Mouse (Mus musculus): ENCODE data around the gene Grin3a.
A peak's percentile ranks its signal among the peaks of the same experiment; 100 is the strongest.
"Not testable (repeated sequence)": the region's sequence is repeated elsewhere in the genome, so short reads cannot be mapped to it uniquely, and the experiment has no call there.

Gene Grin3a

DNA sequence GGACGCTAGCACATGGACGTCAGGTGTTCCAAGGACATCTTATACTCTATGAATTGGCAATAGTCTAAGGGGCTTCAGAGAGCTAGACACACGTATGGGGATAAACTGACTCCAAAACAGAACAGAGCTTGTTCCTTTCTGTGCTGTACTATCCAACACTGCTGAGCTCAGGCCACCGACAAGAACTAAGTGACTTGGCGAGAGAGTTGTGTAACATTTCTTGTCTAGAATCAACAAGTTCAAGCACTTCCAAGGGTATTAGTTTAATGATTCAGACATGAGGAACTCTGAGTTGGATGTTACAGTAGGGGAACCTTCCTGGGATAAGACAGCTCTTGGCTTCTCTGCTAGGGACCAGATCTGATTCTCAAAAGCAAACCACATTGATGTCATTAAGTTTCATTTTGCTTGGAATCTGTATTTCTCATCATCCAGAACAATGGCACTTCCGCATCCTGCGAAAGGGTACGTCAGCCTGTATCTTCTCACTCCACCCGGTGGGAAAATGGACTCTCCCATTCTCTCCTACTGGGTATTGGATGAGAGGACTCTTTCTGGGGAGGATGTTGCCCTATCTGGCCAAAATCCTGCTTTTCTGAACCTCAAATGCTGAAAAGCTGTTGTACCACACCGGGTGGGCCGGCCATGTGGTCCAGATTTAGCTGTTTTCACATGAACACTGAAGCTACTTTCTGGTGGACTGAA is 165.2 kb downstream of the Grin3a start:
- no peak for DNase-seq (ENCODE audit: low read depth)

- DNase-seq (ENCODE audit: low read depth), result no peak
Measured at GRCm38 (mm10) chr4:49676790-49677189, 168.8 kb downstream of the Grin3a start.

GRCm38 (mm10) chr4:49676071-49676470 is 169.5 kb downstream of the Grin3a start:
- no peak for DNase-seq (ENCODE audit: low read depth)

GRCm38 (mm10) chr4:49664850-49665249 is 180.7 kb downstream of the Grin3a start:
- DNase-seq (ENCODE audit: low read depth), result no peak

- DNase-seq (ENCODE audit: low read depth), result no peak
Measured at GRCm38 (mm10) chr4:49662231-49662630, 183.3 kb downstream of the Grin3a start.

DNA sequence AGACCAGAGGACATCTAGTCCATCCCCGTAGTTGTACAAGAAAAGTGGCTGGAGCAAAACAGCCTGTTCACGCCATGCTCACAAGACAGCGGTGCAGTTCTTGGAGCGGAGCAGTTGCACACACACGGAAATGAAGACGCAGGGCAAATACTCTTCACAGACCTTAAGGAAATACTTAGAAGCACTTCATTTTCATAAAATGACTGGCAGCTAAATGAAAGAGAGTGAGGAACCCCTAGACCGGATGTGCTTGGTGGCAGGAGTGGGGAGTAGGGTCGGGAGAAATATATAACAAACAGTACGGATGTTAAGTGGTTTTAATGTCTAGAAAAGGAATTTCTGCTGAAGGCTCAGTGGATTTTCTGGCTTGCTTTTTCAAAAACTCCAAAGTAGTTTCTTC is 183.9 kb downstream of the Grin3a start:
- no peak for DNase-seq (ENCODE audit: low read depth)

- no peak for DNase-seq (ENCODE audit: low read depth)
Measured at GRCm38 (mm10) chr4:49659421-49659820, 186.1 kb downstream of the Grin3a start.

- DNase-seq (ENCODE audit: low read depth), result no peak
Measured at GRCm38 (mm10) chr4:49639913-49640312, 205.6 kb downstream of the Grin3a start.

DNA sequence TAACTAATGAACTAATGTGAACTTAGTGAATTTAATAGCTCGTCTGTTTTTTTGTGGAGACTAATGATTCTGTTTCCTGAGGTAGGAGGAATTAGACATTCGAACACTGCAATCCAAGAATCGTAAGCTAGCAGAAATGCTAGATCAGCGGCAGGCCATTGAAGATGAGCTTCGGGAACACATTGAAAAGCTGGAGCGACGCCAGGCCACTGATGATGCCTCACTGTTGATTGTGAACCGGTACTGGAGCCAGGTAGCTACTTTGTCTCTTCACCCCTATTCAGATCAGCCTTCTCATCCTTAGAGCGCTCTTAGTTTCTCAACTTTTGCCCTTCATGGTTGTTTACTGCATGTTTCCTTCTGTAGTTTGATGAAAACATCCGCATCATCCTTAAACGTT is 207.7 kb downstream of the Grin3a start:
- DNase-seq (ENCODE audit: low read depth), result no peak

- no peak for DNase-seq (ENCODE audit: low read depth)
Measured at GRCm38 (mm10) chr4:49632139-49632481, 213.4 kb downstream of the Grin3a start.

- peak; percentile 96 for DNase-seq (ENCODE audit: low read depth)
Measured at GRCm38 (mm10) chr4:49631319-49632138, 214.0 kb downstream of the Grin3a start, which contains the start of gene Rnf20. Gene Rnf20 (plus strand): TSS chr4:49632006.

DNA sequence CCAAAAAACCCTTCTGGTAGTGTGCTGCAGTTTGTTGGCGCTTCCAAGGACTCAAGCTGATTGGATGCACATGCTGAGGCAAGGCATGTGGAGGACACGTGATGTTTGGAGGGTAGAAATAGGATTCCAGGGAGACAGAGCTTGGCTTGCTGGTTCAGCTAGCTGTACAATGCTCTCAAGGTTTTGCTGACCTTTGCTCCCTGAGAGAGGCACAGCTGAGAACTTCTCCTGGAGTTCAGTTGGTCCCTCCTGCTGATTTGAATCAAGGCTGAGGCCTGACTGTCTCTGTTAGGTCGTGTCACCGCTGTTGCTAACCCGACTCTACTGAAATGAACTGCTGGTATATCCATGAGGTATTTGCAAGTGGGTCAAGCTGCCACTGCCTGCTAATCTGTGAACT is 216.6 kb downstream of the Grin3a start:
- DNase-seq (ENCODE audit: low read depth), result no peak

DNA sequence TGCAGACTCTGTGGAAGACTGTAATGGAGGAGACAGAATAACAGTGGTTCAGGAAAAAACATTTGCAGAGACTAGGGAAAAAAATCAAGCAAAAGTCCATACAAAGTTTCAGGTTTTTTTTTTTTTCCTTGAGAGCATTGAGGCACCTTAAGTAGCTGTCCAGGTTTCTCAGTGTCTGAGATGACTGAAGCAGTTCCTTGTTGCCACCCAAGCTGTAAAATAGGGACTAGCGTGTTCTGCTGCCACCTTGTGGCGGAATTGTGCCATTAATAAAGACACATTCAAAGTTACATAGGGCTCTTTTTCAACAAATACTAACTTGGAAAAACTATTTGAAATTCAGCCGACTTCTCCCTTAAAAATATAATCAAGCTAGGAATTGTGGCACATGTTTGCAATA is 218.6 kb downstream of the Grin3a start:
- peak; percentile 88 for DNase-seq (ENCODE audit: low read depth)

- DNase-seq (ENCODE audit: low read depth), result not testable (repeated sequence)
Measured at GRCm38 (mm10) chr4:49624969-49625368, 220.6 kb downstream of the Grin3a start.

DNA sequence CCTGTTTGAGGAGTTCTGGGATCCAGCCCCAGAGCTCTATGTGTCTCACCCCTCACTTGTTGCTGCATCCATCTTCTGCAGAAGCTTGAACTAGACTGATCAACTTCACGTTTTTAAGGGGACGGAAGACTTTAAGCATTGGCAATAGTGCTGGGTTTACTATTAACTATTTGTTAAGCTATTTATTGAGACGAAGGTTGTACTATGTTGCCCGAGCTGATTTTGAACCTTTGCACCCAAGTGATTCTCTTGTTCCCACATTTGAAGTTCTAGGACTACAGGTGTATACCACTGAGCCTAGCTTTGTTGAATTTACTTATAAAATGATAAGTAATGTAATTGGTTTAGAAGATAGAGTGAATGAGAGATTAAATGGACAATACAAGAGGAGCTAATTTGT is 221.6 kb downstream of the Grin3a start:
- DNase-seq (ENCODE audit: low read depth), result no peak

GRCm38 (mm10) chr4:49622272-49622671 is 223.3 kb downstream of the Grin3a start:
- no peak for DNase-seq (ENCODE audit: low read depth)

DNA sequence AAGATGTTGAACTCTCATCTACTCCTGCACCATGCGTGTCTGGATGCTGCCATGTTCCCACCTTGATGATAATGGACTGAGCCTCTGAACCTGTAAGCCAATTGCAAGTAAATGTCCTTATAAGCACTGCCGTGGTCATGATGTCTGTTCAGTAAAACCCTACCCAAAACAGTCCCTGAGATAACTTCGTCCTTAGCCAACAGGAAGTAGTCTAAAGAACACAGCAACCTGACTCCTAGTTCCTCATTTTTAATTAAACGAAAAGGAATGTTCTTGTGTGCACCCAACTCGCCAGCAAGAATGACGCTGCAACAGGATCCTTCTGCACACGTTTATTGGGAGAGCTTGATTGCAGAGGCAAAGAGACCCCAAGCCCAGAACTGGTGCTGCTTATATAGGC is 225.7 kb downstream of the Grin3a start:
- DNase-seq (ENCODE audit: low read depth), result not testable (repeated sequence)

DNA sequence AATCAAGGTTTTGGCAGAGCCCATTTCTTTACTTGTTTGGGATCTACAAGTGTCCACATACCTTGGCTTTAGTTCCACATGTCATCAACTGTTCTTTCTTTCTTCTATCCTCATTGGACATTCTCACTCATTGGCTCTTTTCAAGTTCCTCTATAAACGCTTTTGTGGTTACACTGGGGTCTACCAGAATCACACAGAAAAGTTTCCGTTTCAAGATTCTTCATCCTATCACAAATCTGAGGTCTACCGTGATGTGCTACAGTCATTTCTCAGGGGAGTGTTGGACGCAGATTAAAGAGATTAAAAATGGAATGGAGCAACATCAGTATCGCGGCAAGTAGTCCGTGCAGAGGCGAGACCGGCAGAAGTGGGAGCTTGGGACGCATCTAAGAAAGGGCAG is 228.6 kb downstream of the Grin3a start:
- no peak for DNase-seq (ENCODE audit: low read depth)

All from naive thymus-derived CD4-positive, alpha-beta T cell, adult 2 months (primary cell).